Mouse (Mus musculus) embryo, embryonic 10 days (tissue): ENCODE data around the gene Fam53a.

Source experiments
- DNase-seq: peaks from one replicate; pipeline ENCODE4 v3.0.0-alpha.2; 2015; ENCODE audit warnings: low spot score

Gene Fam53a

GRCm38 (mm10) chr5:33630615-33631014, 1.2 kb upstream of the Fam53a start:
- DNase-seq: no peak

- DNase-seq: no peak
Observed at GRCm38 (mm10) chr5:33630061-33630460, 626 bp upstream of the Fam53a start.

DNA sequence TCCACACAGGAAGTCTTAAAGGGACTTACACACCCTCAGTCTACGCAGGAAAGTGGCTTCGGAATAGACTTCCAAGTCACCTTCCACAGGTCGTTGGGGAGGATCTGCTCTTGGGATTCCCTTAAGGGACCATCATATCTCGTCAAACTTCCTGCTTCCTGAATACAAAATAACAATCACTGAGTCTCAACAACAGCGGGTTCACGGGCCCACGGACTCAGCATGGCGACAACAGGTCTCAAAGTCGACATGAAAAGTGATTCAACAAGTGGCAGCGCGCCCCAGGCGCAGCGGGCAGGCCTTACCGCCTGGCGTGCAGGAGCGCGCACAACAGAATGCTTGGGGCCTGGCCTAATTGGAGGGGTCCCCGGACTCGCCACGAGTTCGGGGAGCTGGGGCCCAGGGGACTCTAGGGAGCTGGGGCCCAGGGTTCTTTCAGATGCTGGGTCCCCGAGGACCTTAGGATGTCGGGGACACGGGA, 575 bp downstream of the Fam53a start:
- peak; percentile 70 for DNase-seq

GRCm38 (mm10) chr5:33627968-33628367, 1.5 kb downstream of the Fam53a start:
- no peak for DNase-seq

DNA sequence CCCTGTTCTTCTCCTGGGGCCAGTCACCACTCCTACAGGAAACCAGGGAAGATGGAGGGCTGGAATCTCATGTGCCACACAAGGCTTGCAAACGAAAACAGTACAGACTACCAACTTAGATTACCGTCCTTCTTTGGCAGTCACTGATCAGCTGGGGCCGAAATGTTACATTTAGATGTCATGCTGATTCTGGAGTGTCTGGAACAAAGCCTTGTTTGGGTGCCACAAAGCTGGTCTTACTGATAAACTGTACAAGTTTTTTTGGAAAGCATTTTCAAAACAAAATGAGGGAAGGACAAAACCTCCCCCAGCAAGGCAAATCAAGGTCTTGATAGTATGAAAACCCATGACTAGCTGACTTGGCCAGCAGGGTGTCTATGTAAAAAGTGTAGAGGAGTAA, 5.7 kb downstream of the Fam53a start:
- no peak for DNase-seq

- DNase-seq: no peak
Observed at GRCm38 (mm10) chr5:33622671-33623070, 6.8 kb downstream of the Fam53a start.

DNA sequence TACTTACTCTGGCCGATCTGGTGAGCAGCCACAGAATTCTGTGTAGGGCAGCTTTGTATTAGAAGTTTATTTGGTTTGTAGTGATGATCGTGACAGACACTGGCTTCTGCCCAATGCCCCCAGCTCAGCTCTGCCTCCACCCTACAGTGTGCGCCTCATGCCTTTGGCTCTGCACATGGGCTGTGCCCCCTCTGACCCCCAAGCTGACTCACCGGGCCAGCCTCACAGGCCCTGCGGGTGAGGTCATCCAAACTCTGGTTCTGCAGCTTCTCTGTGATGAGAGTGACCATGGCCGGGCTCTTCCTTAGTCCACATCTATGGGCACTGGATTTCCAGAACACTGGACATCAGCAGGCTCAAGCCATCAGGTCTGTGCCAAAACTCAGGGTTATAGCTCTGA, 15.0 kb downstream of the Fam53a start:
- no peak for DNase-seq

GRCm38 (mm10) chr5:33611795-33612194, 17.6 kb downstream of the Fam53a start:
- DNase-seq: no peak

DNA sequence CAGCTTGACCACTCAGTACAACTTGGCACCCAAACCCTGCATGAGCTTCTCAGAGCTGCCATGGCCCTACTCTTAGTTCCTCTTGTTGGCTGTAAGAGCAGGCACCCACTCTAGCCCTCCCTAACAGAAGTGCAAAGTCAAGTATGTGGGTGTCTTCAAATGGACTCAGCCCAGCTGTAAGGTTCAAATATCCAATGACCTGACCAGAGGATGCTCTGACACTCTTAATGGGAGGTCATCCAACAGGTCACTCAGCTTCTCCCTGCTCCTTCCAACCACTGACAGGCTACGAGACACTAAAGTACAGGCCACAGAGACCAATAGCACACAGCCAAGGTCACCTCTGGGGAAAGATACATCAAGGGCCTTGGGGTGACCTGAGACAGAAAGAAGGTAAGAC, 20.2 kb downstream of the Fam53a start:
- DNase-seq: no peak

GRCm38 (mm10) chr5:33607434-33607833, 22.0 kb downstream of the Fam53a start:
- no peak for DNase-seq

- no peak for DNase-seq
Observed at GRCm38 (mm10) chr5:33606631-33607030, 22.8 kb downstream of the Fam53a start.

GRCm38 (mm10) chr5:33605314-33605713, 24.1 kb downstream of the Fam53a start:
- DNase-seq: no peak

GRCm38 (mm10) chr5:33593620-33594019, 35.8 kb downstream of the Fam53a start:
- DNase-seq: peak; percentile 53

DNA sequence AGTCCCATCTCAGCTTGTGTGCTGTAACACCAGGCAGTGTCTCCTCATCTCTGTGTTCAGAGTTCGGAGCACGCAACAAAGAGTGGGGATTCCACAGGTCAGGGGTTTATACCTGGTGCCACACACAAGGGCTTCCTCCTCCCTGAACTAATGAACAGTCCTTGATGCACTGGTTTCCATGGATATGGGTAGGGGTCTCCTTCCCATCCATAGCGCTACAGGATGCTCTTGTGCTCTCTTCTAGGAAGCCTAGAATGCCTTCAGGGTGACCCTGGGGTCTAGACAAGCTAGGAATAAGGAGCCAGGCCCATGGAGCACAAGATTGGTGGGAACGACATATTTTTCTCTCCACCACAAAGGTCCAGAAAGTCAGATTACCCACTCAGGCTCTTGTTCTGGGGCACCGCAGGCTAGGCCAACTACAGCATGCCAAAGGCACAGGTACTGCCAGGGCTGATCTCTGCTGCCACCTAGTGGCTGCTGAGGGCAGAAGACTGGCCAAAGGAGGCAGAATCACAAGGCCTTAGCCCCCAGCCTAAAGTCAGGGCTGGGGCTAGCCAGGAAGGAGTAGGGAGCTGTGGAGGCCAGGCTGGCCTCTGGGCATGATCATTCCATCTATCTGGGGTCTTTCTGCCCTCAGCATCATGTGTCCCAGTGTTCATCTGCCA, 40.1 kb downstream of the Fam53a start:
- peak; percentile 89 for DNase-seq

- no peak for DNase-seq
Observed at GRCm38 (mm10) chr5:33588066-33588465, 41.4 kb downstream of the Fam53a start.

GRCm38 (mm10) chr5:33587498-33588058, 41.9 kb downstream of the Fam53a start:
- no peak for DNase-seq

DNA sequence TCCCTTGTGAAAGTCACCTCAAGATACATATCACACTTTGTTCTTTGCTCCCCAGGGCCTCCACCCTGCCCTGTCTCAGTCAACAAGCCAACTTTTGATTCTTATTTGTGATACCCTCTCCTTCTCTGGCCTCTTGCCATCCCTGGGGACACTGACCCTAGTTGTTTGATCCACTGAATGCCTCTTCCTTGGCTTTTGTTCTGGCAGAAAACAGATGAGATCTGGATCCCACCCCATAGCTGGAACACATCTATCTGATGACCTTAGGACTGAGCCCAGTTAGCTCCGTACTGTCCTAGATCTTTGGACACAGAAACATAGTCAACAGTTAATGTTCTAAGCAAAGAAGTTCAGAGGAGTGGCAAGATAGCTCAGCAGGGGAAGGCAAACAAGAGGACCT, 49.1 kb downstream of the Fam53a start:
- no peak for DNase-seq

DNA sequence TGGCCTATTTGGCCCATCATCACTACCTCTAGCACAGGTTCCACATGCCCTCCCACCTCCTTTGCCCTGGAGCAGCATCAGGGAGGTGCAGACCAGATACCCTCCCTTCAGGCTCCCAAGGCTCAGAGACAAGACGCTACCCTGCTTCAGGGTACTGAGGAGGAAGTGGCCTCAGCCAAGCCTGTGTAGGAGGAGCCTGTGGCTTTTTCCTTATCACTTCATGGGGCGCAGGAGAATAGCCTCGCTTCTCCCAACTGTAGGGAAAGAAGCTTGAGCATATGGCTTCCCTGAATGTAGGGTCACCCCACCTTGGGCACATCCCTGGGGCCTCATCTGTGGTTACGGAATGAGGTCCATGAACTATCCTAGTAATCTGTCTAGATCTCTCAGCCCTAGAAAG, 55.2 kb downstream of the Fam53a start:
- DNase-seq: no peak

GRCm38 (mm10) chr5:33565886-33566285, 63.5 kb downstream of the Fam53a start:
- DNase-seq: no peak

DNA sequence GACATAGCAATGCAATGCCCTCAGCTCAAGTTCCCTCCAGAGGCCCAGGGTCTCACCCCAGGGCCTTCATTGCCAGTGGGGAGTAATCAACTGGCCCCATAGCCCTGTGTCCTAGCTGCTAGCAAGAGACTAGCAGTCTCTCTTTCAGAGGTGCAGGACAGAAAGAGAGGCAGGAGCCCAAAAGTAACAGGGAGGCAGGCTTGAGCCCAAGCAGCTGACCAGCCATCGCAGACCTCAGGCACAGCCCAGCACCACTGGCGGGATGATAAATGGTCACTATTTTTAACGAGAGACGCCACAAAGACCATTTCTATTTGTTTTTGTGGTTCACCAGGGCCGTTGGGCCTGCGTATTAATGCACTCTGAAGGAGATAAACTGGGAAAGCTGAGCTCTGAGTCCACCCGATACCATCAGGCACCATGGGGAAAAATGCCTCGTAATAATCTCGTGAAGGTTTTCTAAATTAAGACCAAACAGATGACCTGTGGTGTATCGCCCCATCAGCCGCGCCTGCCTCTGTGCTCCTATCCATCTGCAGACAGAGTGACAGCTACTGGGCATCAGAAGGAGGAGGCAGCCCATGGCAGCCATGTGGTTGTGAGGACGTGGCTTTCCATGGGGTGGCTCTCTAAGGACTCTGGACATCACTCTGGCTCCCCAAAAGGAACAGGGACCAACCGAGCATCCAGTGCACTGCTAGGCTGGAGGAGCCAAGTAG, 73.0 kb downstream of the Fam53a start:
- no peak for DNase-seq
